Mouse (Mus musculus) brain, embryonic 18.5 days (tissue): Measurements from ENCODE around the gene Utp18.
"Not testable (repeated sequence)": the region's sequence is repeated elsewhere in the genome, so short reads cannot be mapped to it uniquely, and the experiment has no call there.

ENCODE experiments used
- DNase-seq: peaks from one replicate; pipeline ENCODE4 v3.0.0-alpha.2; 2012; ENCODE audit warnings: low read depth, low spot score

The Utp18 gene

GRCm38 (mm10) chr11:93885572-93886410, at the start of gene Utp18, which contains the start of gene Mbtd1:
Gene Utp18 (minus strand): TSS chr11:93885766.
Gene Mbtd1 (plus strand): TSS chr11:93885852.
- DNase-seq, result peak; percentile 95

- DNase-seq, result no peak
These were observed 43.5 kb upstream of the Utp18 start for GRCm38 (mm10) chr11:93929106-93929505.

GRCm38 (mm10) chr11:93915019-93915418, 29.5 kb upstream of the Utp18 start:
- DNase-seq, result not testable (repeated sequence)

- DNase-seq, result no peak
These were observed 26.0 kb upstream of the Utp18 start for GRCm38 (mm10) chr11:93911603-93912002.

- no peak for DNase-seq
These were observed 23.3 kb upstream of the Utp18 start for GRCm38 (mm10) chr11:93908829-93909228.

GRCm38 (mm10) chr11:93907839-93908238, 22.3 kb upstream of the Utp18 start:
- no peak for DNase-seq

GRCm38 (mm10) chr11:93906834-93907233, 21.3 kb upstream of the Utp18 start:
- DNase-seq, result no peak

- DNase-seq, result no peak
These were observed 12.2 kb upstream of the Utp18 start for GRCm38 (mm10) chr11:93897732-93898131.

- DNase-seq, result no peak
These were observed 1.5 kb upstream of the Utp18 start for GRCm38 (mm10) chr11:93887080-93887447.

GRCm38 (mm10) chr11:93886411-93887079, 979 bp upstream of the Utp18 start:
- DNase-seq, result no peak

- DNase-seq, result peak; percentile 8
These were observed 530 bp downstream of the Utp18 start for GRCm38 (mm10) chr11:93884901-93885571.

GRCm38 (mm10) chr11:93884068-93884467, 1.5 kb downstream of the Utp18 start:
- DNase-seq, result no peak

GRCm38 (mm10) chr11:93862638-93863037, 22.9 kb downstream of the Utp18 start:
- DNase-seq, result no peak

- no peak for DNase-seq
These were observed 23.4 kb downstream of the Utp18 start for GRCm38 (mm10) chr11:93862045-93862623.

- DNase-seq, result no peak
These were observed 24.4 kb downstream of the Utp18 start for GRCm38 (mm10) chr11:93861193-93861592.

- DNase-seq, result no peak
These were observed 24.9 kb downstream of the Utp18 start for GRCm38 (mm10) chr11:93860540-93861172.

GRCm38 (mm10) chr11:93856284-93856955, 29.1 kb downstream of the Utp18 start:
- DNase-seq, result peak; percentile 64

- DNase-seq, result no peak
These were observed 33.0 kb downstream of the Utp18 start for GRCm38 (mm10) chr11:93852546-93852945.

- DNase-seq, result no peak
These were observed 38.2 kb downstream of the Utp18 start for GRCm38 (mm10) chr11:93847342-93847741.

- DNase-seq, result no peak
These were observed 49.8 kb downstream of the Utp18 start for GRCm38 (mm10) chr11:93835800-93836199.

GRCm38 (mm10) chr11:93829971-93830370, 55.6 kb downstream of the Utp18 start:
- DNase-seq, result no peak
